Mouse (Mus musculus) megakaryocyte, embryonic 14.5 days (primary cell): Measurements from ENCODE around the gene Fbxl17.

Experiments used
- FLI1 ChIP-seq: IDR thresholded peaks from 2 replicates; pipeline ENCODE4 v1.6.1; 2012; ENCODE audit warnings: low read length, inconsistent platforms, mixed read lengths
- GATA1 ChIP-seq: IDR thresholded peaks from 3 replicates; pipeline ENCODE4 v1.6.1; 2012; ENCODE audit warnings: mixed read lengths, low read length, inconsistent platforms, borderline replicate concordance

DNA sequence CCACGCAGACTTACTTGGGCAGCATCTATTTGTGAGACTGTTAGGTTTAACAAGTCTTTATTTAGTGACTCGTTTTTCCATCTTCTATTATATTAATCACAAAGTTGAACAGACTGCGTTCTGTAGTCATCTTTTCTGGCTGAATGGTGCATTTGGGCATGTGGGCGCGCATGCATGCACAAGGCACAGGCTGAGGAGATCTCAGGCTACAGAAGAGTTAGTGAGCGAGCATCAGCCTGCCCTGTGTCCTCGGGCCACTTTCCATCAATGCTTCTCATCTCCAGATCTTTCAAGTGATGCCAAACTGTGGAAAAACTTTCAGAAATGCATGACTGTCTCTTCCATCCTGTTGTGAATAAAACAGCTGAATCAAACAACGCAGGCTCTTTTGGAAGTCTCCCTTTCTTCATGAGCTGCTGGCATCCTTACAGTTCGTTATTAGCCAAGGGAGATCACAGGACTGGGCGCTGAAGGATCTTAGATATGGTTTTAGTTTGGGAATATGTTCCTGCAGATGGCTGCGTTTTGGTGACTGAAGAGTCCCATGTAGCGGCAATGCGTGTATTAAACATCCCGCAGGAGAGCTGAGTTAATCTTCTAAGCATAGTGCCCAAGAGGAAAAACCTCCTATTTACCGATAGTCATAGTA is 442.0 kb downstream of the Fbxl17 start:
- TF ChIP-seq GATA1, result no peak
- TF ChIP-seq FLI1, result no peak
